15 mouse cellular contexts compared by ENCODE assay signal in genomic region chr2:173436580-173436979, GRCm38 (mm10).
A peak's percentile ranks its signal among the peaks of the same experiment; 100 is the strongest.
DNase-seq lines count a peak whose midpoint lies in the region; ATAC-seq lines count a peak whose summit lies in the region.
"Had no signal": no experiment of that assay in that cellular context is flagged by ENCODE, and none has a peak within 500 bp of the region (broad histone marks: within the 10 kb centered on the region; RNA-seq: fewer than 3 reads in every experiment).

No protein-coding gene starts in this region.

- peak; percentile 40 for ATAC-seq in granulocyte monocyte progenitor cell, adult 5-6 weeks (replicated peaks; ENCODE audit: poor library complexity, severe bottlenecking)
- peak; percentile 77 for ATAC-seq in neutrophil, adult 5-6 weeks (ENCODE audit: extremely low read depth, insufficient number of reproducible peaks, low FRiP score, poor library complexity, severe bottlenecking)
- ATAC-seq: forebrain, embryonic 16.5 days had no signal

- peak; percentile 24 for DNase-seq in lung, postnatal 36 days
- DNase-seq in lung, postnatal 14 days: no peak
- DNase-seq in left cerebral cortex, adult 11 months (ENCODE audit: low spot score): no peak
- no peak for DNase-seq in urinary bladder, adult 2 months (ENCODE audit: low spot score)
- no peak for DNase-seq in adrenal gland, postnatal 14 days
- no peak for DNase-seq in adrenal gland, adult 2 months
- DNase-seq: cerebellum, adult 18-20 months; embryo, embryonic 11 days; gastrocnemius, postnatal 25 days; kidney, adult 2 months; kidney, postnatal 36 days; right cerebral cortex, postnatal 4 days had no signal
